Mouse (Mus musculus): ENCODE results near the gene Dcpp2. TPM values are rescaled to one million over a fixed set of nuclear protein-coding genes. Genes with fewer than 3 reads are reported as not detected.
A peak's percentile ranks its signal among the peaks of the same experiment; 100 is the strongest.
"Not testable (repeated sequence)": the region's sequence is repeated elsewhere in the genome, so short reads cannot be mapped to it uniquely, and the experiment has no call there.

The Dcpp2 gene
- polyA plus RNA-seq (2012; rRNA removed) (not detected in 2 replicates), polyA plus RNA-seq (2014; fragmentation: Nextera tagmentation; extraction: Ambion mirVana) (not detected in 2 replicates)

DNA sequence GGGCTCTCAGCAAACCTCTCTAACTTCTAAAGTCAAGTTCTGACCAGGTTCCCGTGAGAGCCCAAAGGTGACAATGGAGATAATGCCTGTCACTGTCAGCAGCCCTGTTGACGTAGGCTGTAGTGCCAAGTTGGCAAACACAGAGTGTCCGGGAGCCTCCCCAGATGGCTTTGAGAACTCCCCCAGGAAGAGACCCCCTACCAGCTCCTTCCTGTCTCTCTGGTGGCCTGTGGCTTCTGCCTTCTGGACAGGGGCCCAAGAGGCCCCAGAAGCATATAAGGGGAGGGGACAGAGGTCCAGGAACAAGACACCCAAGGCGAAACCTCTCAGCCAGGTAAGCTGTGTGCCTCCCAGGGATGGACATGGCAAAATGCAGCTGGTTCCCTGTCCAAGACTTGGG is at the start of gene Dcpp2, which contains the start of gene Dcpp1:
Dcpp2 (plus strand) TSS at position 305 of the 400 bp plus-strand sequence.
Dcpp1 (plus strand) TSS at position 301 of the 400 bp plus-strand sequence.
- not testable (repeated sequence) for ATAC-seq (ENCODE audit: low FRiP score, low read depth); H3K4me2 ChIP-seq (replicated peaks; ENCODE audit: low read depth, low read length, severe bottlenecking); H3K27me3 ChIP-seq (ENCODE audit: control insufficient read depth, insufficient read depth, low read length); H3K27ac ChIP-seq (replicated peaks; ENCODE audit: low read depth, low read length); H3K9ac ChIP-seq (ENCODE audit: low read depth, low read length, severe bottlenecking); DNase-seq (ENCODE audit: low spot score); H3K4me3 ChIP-seq (replicated peaks; ENCODE audit: low read length); H3K4me1 ChIP-seq (ENCODE audit: control insufficient read depth, insufficient read depth, low read length); H3K36me3 ChIP-seq (ENCODE audit: control insufficient read depth, insufficient read depth, low read length); H3K9me3 ChIP-seq (ENCODE audit: control insufficient read depth, low read length)
- WGBS = 74% methylated on average over 4 of the region's 4 CpGs

DNA sequence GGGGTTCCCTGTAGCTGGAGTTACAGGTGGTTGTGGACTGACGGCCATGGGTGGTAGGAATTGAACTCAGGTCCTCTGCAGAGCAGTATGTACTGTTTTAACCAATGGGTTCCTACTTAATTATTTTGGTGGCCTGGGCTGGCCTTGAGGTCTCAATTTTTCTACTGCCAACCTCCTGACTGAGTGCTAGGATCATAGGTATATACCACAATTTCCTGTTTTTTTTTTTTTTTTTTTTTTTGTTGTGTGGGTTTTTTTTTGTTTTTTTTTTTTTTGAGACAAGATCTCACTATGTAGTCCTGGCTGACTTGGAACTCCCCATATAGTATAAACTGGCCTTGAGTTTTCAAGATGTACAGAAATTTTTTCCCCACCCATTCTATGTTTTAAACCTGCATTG is 49.5 kb upstream of the Dcpp2 start:
- Histone ChIP-seq H3K9me3 (ENCODE audit: control insufficient read depth, low read length) (no peaks in the 10 kb centered on the region), H3K9ac (ENCODE audit: low read depth, low read length, severe bottlenecking) (no peak overlapping the region), H3K4me1 (ENCODE audit: control insufficient read depth, insufficient read depth, low read length) (peaks cover 11% of the 10 kb centered on the region), H3K36me3 (ENCODE audit: control insufficient read depth, insufficient read depth, low read length) (peaks cover 10% of the 10 kb centered on the region), H3K27ac (replicated peaks; ENCODE audit: low read depth, low read length) (no peak overlapping the region), H3K27me3 (ENCODE audit: control insufficient read depth, insufficient read depth, low read length) (no peaks in the 10 kb centered on the region), H3K4me2 (replicated peaks; ENCODE audit: low read depth, low read length, severe bottlenecking) (no peak overlapping the region), H3K4me3 (replicated peaks; ENCODE audit: low read length) (no peak overlapping the region)
- 94% methylated on average over 1 of the region's 1 CpGs for WGBS
- no peak for TF ChIP-seq POLR2A (IDR thresholded peaks at IDR 0.05; ENCODE audit: borderline replicate concordance, extremely low read depth, insufficient read depth, insufficient read length)
- ATAC-seq (ENCODE audit: low FRiP score, low read depth) (no peak), DNase-seq (ENCODE audit: low spot score) (no peak)

DNA sequence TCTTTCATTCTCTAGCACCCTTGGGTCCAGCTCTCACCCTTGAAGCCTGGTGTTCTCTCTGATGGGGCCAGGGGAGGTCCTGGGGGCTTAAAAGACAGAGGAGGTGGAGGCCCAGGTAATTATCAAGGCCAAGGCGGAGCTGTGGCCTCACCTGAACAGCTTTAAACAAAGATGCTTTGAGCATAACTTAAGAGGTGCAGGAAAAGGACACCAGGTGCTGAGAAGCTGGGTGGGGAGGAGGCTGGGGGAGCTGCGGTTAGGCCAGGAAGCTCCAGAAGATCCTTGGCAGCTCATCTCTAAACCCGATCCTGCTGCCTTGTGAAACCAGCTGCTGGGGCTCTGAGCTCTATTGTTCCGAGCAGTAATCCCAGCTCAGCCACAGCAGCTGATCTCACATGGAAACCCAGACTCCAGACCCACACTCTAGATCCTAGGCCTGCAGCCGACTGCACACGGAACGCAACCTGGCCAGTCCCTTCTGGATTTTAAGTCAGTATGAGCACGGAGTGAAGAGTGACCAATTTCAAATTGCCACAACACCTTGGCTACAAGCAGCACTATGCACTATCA is 44.6 kb upstream of the Dcpp2 start, which contains the start of gene Prss33:
Prss33 (minus strand) TSS at position 51 of the 570 bp plus-strand sequence.
- Histone ChIP-seq H3K4me2 (replicated peaks; ENCODE audit: low read depth, low read length, severe bottlenecking) (no peak within 1 kb of the TSS), H3K27ac (replicated peaks; ENCODE audit: low read depth, low read length) (no peak within 1 kb of the TSS), H3K27me3 (ENCODE audit: control insufficient read depth, insufficient read depth, low read length) (no peaks in the 10 kb centered on the region; the same call in 1 of the 2 replicates), H3K9ac (ENCODE audit: low read depth, low read length, severe bottlenecking) (no peak within 1 kb of the TSS), H3K36me3 (ENCODE audit: control insufficient read depth, insufficient read depth, low read length) (no peaks in the 10 kb centered on the region), H3K9me3 (ENCODE audit: control insufficient read depth, low read length) (no peaks in the 10 kb centered on the region), H3K4me1 (ENCODE audit: control insufficient read depth, insufficient read depth, low read length) (no peaks in the 10 kb centered on the region), H3K4me3 (replicated peaks; ENCODE audit: low read length) (no peak within 1 kb of the TSS)
- DNase-seq (ENCODE audit: low spot score) (no peak), ATAC-seq (ENCODE audit: low FRiP score, low read depth) (peak; percentile 60; the same call in 1 of the 2 replicates)
- TF ChIP-seq POLR2A (IDR thresholded peaks at IDR 0.05; ENCODE audit: borderline replicate concordance, extremely low read depth, insufficient read depth, insufficient read length) = no peak
- WGBS = 83% methylated on average over 8 of the region's 8 CpGs

DNA sequence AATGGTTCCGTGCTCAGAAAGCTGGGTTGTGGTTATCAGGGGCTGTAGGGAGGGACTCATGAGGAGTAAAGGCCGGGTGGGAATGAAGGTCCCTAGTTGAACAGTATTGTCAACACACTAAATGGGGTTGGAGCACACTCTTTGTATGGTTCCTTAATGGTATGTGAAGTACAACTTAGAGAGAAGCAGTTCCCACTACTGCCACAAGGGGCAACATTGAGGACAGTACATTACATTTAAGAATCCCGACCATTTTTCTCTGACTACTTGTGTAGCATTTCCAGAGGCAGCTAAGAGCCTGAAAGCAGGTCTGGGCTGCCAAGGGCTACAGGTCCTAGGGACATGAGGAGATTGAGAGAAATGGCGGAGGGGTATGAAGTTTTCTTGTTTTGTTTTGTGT is 39.5 kb upstream of the Dcpp2 start:
- H3K4me1 ChIP-seq (ENCODE audit: control insufficient read depth, insufficient read depth, low read length) = no peaks in the 10 kb centered on the region
- no peak overlapping the region for H3K4me3 ChIP-seq (replicated peaks; ENCODE audit: low read length)
- no peaks in the 10 kb centered on the region for H3K36me3 ChIP-seq (ENCODE audit: control insufficient read depth, insufficient read depth, low read length)
- H3K4me2 ChIP-seq (replicated peaks; ENCODE audit: low read depth, low read length, severe bottlenecking) = no peak overlapping the region
- DNase-seq (ENCODE audit: low spot score) = peak; percentile 82
- no peak overlapping the region for H3K9ac ChIP-seq (ENCODE audit: low read depth, low read length, severe bottlenecking)
- WGBS = 33% methylated on average over 4 of the region's 4 CpGs
- no peak overlapping the region for H3K27ac ChIP-seq (replicated peaks; ENCODE audit: low read depth, low read length)
- H3K27me3 ChIP-seq (ENCODE audit: control insufficient read depth, insufficient read depth, low read length) = no peaks in the 10 kb centered on the region; the same call in 1 of the 2 replicates
- no peak for TF ChIP-seq POLR2A (IDR thresholded peaks at IDR 0.05; ENCODE audit: borderline replicate concordance, extremely low read depth, insufficient read depth, insufficient read length)
- H3K9me3 ChIP-seq (ENCODE audit: control insufficient read depth, low read length) = no peaks in the 10 kb centered on the region
- peak; percentile 53; the same call in 1 of the 2 replicates for ATAC-seq (ENCODE audit: low FRiP score, low read depth)

DNA sequence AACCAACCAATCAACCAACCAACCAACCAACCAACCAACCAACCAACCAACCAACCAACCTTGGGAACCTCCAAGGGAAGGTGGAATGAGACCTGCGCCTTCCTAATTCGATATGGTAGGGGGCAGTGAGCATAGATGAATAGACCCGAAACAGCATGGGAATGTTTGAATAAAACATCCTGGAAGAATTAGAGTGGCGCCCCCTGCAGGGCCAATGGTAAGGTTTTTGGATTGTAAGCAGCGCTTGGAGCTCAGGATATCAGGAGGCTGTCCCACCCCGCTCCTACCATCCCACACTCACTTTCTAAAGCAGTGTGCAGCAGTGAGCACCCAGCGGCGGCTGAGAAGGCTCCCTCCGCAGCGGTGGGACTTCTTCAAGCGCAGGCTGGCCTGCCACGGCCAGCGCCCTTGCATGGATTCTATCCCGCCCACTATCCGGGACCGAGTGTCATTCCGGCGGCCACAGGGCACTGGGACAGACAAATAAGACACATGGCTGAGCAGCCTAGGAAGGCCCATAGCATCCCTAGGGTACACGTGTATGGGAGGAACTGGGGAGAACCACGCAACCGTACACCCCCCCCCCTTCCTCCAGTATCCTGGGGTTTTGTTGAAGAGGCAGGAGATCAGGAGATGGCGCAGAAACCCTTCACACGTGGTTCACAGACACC is 37.4 kb upstream of the Dcpp2 start:
- Histone ChIP-seq H3K27me3 (ENCODE audit: control insufficient read depth, insufficient read depth, low read length) (no peaks in the 10 kb centered on the region), H3K4me2 (replicated peaks; ENCODE audit: low read depth, low read length, severe bottlenecking) (peak overlapping the region; percentile 31; the same call in 1 of the 2 replicates), H3K27ac (replicated peaks; ENCODE audit: low read depth, low read length) (no peak overlapping the region), H3K9ac (ENCODE audit: low read depth, low read length, severe bottlenecking) (no peak overlapping the region), H3K4me1 (ENCODE audit: control insufficient read depth, insufficient read depth, low read length) (no peaks in the 10 kb centered on the region), H3K4me3 (replicated peaks; ENCODE audit: low read length) (no peak overlapping the region), H3K9me3 (ENCODE audit: control insufficient read depth, low read length) (no peaks in the 10 kb centered on the region), H3K36me3 (ENCODE audit: control insufficient read depth, insufficient read depth, low read length) (no peaks in the 10 kb centered on the region)
- WGBS = 49% methylated on average over 23 of the region's 23 CpGs
- no peak for TF ChIP-seq POLR2A (IDR thresholded peaks at IDR 0.05; ENCODE audit: borderline replicate concordance, extremely low read depth, insufficient read depth, insufficient read length)
- no peak for DNase-seq (ENCODE audit: low spot score)
- ATAC-seq (ENCODE audit: low FRiP score, low read depth) = no peak

All from limb, embryonic 14.5 days (tissue).